Mouse (Mus musculus): ENCODE measurements around the gene Ophn1. TPM values are rescaled to one million over a fixed set of nuclear protein-coding genes. Genes with fewer than 3 reads are reported as not detected.

Ophn1 gene
- total RNA-seq, 2 experiments from 2014 or later, result 15.0 to 15.6 TPM

DNA sequence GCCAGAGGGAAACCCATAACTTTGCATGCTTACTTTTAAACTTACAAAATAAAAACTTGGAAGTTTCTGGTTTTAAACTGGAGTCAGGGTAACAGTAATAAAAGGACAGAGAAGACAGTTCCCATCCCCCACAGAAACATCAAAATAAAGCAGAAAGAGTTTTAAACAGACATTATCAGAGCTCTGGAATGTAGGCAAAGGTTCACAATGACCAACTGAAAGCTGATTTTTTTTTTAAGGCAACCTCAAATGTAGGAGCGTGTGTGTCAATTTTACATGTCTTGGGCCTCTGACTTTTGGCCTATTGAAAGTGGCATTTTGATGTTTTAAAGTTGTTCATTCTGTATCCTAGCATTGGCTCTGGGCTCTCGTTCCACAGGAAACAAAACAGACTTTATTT, 49.2 kb downstream of the Ophn1 start:
- DNase-seq (ENCODE audit: low spot score in 2 of 2), result no peak

GRCm38 (mm10) chrX:98835989-98836388, 54.8 kb downstream of the Ophn1 start:
- no peak for DNase-seq (ENCODE audit: low spot score in 2 of 2)

DNA sequence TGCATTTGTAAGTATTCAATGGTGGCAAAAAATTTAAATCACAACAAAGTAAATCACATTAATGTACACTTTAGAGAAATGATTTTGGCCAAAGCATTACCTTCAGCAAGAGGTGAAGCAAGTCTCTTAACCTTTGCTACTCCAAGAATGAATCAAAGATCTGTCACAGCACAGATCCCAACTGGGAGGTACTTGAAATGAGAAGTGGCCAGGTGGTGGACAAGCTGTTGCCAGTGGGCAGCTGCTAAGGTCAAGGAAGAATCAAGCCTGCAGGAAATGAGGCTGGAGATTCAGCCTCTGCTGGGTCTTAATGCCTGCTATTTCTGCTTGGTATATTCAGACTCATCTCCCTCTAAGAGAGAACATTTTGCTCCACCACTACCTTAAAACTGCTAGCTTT, 87.0 kb downstream of the Ophn1 start:
- no peak for DNase-seq (ENCODE audit: low spot score in 2 of 2)

- no peak for DNase-seq (ENCODE audit: low spot score in 2 of 2)
Measured at GRCm38 (mm10) chrX:98774247-98774950, 116.4 kb downstream of the Ophn1 start.

GRCm38 (mm10) chrX:98755089-98755488, 135.7 kb downstream of the Ophn1 start:
- DNase-seq (ENCODE audit: low spot score in 2 of 2), result no peak

DNA sequence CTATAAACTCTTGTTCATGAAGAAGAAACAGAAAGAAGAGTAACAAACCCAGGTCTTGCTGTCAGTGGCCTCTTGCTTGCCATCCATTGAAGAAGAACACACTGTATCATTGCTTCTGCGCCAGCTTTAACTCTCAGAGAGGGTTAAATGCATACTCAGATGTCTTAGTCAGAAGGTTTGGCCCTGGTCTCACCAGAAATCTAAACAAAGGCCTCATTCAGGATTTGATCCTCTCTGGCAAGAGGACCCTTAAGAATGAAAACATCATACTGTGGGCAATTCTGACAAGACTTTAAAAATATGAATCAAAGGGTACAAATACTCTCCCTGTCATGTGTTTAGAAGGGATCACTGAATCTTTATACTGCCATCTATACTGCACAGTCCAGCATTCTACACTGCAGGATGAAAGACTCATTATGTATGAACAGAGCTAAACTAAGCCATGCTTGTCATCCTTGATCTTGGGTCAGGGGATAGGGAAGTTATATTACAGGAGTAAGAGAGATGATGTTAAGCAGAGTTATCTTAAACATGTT, 139.5 kb downstream of the Ophn1 start:
- no peak for DNase-seq (ENCODE audit: low spot score in 2 of 2)

- DNase-seq (ENCODE audit: low spot score in 2 of 2), result no peak
Measured at GRCm38 (mm10) chrX:98736758-98737157, 154.1 kb downstream of the Ophn1 start.

DNA sequence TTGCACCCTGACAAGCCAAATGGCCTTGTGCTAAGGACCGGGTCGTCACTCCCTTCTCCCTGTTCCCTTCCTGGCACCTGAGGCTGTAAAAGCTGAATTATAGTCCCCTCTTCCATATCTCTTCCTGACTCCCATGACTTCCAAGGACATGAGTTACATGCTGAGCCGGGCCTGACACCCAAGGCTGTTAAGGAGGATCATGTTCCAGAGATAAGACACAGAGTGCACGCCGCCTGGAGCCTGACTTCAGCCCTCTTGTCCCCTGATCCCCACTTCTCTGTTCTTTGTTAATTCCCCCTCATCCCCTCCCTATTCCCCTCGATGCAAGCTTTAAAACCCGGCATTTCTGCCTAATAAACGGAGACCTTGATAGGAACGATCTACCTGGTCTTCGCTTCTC, 167.8 kb downstream of the Ophn1 start:
- no peak for DNase-seq (ENCODE audit: low spot score in 2 of 2)

GRCm38 (mm10) chrX:98707766-98708165, 183.1 kb downstream of the Ophn1 start:
- DNase-seq (ENCODE audit: low spot score in 2 of 2), result peak in 1 of 2 experiments; percentile 21

DNA sequence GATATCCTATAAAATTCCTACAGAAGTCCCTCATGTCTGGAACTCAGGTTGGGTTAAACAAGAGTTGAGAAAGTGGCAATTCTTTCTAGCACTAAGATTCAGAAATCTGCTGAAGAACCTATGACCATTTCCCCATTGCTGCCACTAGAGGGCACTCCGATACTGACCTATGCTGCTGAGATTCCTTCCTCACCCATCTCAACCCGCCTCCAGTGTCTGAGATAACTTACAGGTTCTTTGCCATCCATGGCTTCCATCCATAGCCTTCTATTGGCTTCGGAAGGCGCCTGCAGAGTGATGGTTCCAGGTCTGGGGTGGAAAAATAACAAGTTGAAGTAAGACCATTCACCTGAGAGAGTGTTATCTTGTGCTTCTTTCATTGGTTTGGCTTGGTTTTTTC, 189.2 kb downstream of the Ophn1 start:
- DNase-seq (ENCODE audit: low spot score in 2 of 2), result peak; percentile 30 to 34

DNA sequence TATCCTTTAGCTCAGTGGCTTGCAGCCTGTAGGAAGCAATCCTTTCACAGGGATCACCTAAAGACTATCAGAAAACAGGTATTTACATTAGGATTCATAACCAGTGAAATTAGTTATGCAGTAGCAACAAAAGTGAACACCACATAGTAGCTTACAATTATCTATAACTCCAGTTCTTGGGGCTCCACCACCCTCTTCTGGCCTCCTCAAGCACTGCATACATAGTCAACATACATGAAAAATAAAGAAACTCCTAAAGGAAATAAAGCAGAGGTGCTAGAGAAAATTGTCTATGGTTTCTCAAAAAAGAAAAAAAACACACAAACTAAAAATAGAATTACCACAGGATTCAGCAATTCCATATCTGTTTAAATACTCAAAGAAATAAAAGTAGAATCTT, 208.2 kb downstream of the Ophn1 start:
- DNase-seq (ENCODE audit: low spot score in 2 of 2), result no peak

- DNase-seq (ENCODE audit: low spot score in 2 of 2), result no peak
Measured at GRCm38 (mm10) chrX:98681281-98681680, 209.5 kb downstream of the Ophn1 start.

GRCm38 (mm10) chrX:98670988-98671387, 219.8 kb downstream of the Ophn1 start:
- no peak for DNase-seq (ENCODE audit: low spot score in 2 of 2)

DNA sequence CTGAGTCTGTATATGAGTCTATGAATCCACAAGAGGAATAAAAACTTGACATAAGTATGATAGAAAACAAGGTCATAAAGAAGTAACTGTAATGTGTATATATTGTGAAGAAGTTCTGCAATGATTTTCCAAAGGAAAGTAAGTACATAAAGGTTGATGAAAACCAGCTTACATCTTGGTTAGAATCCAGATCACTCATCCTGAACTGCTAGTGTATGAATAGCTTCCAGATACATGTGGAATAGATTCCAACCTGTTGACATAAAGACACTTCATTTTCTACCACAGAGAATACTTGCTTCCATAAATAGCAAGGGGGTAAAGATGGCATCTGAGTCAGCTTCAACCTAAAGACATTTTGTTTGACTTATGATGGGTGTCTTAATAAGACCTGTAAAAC, 239.4 kb downstream of the Ophn1 start:
- no peak for DNase-seq (ENCODE audit: low spot score in 2 of 2)

DNA sequence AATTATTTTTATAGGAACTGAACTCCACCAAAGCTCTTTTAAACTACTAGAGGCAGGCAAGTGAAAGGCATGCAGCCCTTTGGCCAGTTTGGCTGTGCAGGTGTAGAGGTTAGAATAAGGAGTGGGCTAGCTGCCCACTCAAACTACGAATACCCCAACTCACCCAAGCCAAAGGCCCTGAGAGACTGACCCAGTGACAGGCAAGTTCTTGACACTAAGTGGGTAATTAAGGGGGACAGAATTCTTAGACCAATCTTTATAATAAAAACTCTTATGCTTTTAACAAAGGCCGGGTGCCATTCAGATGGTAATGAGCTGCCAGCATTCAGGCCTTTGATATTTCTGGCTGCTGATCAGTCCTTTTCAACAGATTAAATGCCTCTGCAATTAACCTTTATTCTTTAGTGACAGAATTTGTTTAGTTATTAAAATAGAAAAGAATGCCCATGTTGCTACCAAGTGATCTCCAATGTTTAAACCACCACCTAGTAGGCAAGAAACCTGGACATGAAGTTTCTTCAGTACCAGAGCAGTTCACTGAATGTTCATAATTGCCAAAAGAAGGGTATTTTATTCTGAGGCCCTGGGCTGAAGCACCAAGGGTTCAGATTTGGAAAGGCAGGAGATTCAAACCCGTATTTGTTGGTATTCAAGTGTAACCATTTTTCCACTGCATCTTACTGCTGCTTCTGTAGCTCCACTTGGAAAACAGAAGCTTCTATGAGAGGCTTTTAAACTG, 262.0 kb downstream of the Ophn1 start:
- no peak for DNase-seq (ENCODE audit: low spot score in 2 of 2)

DNA sequence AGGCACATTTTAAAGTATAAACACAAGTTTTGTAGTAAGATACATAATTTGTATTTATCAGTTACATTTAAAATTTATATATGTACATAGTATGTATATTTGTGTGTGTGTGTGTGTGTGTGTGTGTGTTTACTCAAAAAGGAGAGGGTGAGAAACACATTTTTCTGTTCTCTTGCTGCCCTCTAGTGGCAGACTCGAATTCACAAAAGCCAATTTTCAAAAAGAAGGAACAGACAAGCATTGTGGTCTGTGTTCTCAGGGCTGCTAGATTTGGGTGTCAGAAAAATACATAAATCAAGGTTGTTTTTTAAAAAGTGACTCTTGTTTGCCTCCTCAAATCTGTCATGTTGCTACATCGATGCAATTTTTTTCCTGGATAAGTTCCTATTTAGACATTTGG, 272.0 kb downstream of the Ophn1 start:
- DNase-seq (ENCODE audit: low spot score in 2 of 2), result peak in 1 of 2 experiments; percentile 6

DNA sequence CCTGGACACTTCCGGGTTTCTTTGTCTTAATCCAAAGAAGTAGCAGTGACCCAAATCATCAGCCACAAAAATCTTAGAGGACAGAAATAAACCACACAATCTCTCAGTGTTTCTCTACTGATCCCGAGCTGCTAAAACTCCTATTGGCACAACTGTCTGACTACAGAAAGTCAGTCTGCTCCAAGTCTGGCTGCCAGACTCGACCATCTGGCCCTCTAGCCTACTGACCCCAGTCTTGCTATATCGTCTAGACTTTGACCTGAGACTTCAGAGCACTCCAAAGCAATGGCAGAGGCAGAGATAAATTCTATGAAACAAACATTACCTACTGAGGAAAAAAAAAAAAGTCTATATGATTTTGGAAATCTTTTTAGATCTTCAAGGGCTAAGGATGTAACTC, 273.4 kb downstream of the Ophn1 start:
- DNase-seq (ENCODE audit: low spot score in 2 of 2), result no peak

GRCm38 (mm10) chrX:98574201-98574600, 316.6 kb downstream of the Ophn1 start:
- no peak for DNase-seq (ENCODE audit: low spot score in 2 of 2)

DNA sequence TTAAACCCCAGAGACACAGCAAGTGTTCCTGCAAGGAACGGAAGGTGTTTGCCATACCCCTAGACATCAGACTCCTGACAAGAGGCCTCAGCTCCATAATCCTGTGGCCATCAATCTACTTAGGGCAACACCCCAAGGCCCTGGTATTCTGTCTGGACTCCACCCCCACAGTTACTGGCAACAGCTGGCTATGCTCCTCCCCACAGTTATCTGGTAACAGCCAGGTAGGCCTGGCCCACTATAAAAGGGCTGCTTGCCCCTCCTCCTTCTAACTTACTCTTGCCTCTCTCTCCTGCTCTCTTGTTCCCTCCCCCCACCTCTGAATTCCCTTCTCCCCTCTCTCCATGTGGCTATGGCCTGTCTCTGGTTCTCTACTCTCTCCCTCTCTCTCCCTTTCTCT, 344.4 kb downstream of the Ophn1 start:
- no peak for DNase-seq (ENCODE audit: low spot score in 2 of 2)

GRCm38 (mm10) chrX:98515329-98515728, 375.5 kb downstream of the Ophn1 start:
- DNase-seq (ENCODE audit: low spot score in 2 of 2), result no peak

GRCm38 (mm10) chrX:98514359-98514904, 376.4 kb downstream of the Ophn1 start:
- DNase-seq (ENCODE audit: low spot score in 2 of 2), result no peak

All from adrenal gland, adult 18-20 months (tissue).